Mouse (Mus musculus): Measurements from ENCODE around the gene Hnrnph3. TPM values are rescaled to one million over a fixed set of nuclear protein-coding genes. Genes with fewer than 3 reads are reported as not detected.
A peak's percentile ranks its signal among the peaks of the same experiment; 100 is the strongest.

Gene Hnrnph3
- polyA plus RNA-seq (2015; fragmentation: Nextera tagmentation; extraction: Ambion mirVana) = 140 and 167 TPM in 2 replicates

GRCm38 (mm10) chr10:63023749-63024579, at the start of gene Hnrnph3, which contains the start of gene Pbld2:
Hnrnph3 (minus strand) TSS chr10:63024217.
Pbld2 (plus strand) TSS chr10:63024315.
- Histone ChIP-seq H3K4me3 (ENCODE audit: low read depth, low read length) (peak within 1 kb of the TSS; percentile 96), H3K27me3 (ENCODE audit: control insufficient read depth, insufficient read depth, low read depth, low read length) (no peaks in the 10 kb centered on the region), H3K9me3 (replicated peaks; ENCODE audit: control insufficient read depth, low read length, poor library complexity, severe bottlenecking) (no peaks in the 10 kb centered on the region), H3K9ac (ENCODE audit: low read depth, low read length) (peak within 1 kb of the TSS; percentile 98), H3K4me2 (ENCODE audit: low read length) (peak within 1 kb of the TSS; percentile 74), H3K4me1 (ENCODE audit: control insufficient read depth, insufficient read depth, low read length) (peaks cover 58% of the 10 kb centered on the region), H3K27ac (ENCODE audit: low read length) (peak within 1 kb of the TSS; percentile 100), H3K36me3 (ENCODE audit: control insufficient read depth, insufficient read depth, low read length) (no peaks in the 10 kb centered on the region)
- ATAC-seq = peak; percentile 93
- under 1% methylated on average over 64 of the region's 69 CpGs for WGBS

DNA sequence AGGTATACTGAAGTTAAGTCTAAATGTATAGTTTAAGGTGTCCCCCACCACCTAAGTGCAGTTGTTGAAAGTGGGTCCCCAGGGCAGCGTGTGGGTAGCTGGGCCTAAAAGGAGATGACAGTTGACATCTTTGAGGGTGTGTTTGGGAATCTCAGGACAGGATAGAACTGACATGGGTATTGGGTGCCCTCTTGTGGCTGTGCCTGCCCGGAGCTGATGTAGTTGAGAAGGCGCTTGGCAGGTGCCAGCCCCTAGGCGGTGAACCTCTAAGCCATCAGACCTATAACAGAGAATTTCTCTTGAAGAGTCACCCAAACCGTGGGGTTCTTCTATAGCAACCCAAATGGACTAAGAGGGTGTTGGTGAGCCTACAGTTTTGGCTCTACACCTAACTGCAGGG, 42.0 kb upstream of the Hnrnph3 start:
- WGBS = 5% methylated on average over 5 of the region's 5 CpGs
- H3K9ac ChIP-seq (ENCODE audit: low read depth, low read length) = no peak overlapping the region
- ATAC-seq = peak; percentile 84

DNA sequence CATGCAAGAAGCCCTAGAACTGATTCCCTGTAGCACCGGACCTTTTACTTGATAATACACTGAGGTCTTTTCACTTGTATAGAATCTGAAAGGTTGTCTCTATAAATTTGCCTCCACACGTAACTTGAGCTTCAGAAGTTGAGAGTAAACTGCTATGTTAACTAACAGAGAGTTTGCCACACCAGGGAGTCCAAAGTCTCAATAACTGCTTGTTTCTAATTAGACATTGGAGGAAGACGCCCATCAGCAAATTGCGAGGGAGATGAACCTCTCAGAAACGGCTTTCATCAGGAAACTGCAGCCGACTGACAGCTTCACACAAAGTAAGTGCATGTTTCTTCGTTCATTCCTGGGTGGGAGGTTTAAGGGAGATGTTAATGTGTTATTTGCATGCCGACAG, 41.5 kb upstream of the Hnrnph3 start:
- Histone ChIP-seq H3K4me2 (ENCODE audit: low read length) (no peak overlapping the region), H3K36me3 (ENCODE audit: control insufficient read depth, insufficient read depth, low read length) (no peaks in the 10 kb centered on the region), H3K9me3 (replicated peaks; ENCODE audit: control insufficient read depth, low read length, poor library complexity, severe bottlenecking) (0 out of 2 replicates have a peak, but pooled peaks cover 2% of the 10 kb centered on the region), H3K9ac (ENCODE audit: low read depth, low read length) (no peak overlapping the region), H3K27me3 (ENCODE audit: control insufficient read depth, insufficient read depth, low read depth, low read length) (no peaks in the 10 kb centered on the region), H3K4me1 (ENCODE audit: control insufficient read depth, insufficient read depth, low read length) (no peaks in the 10 kb centered on the region), H3K27ac (ENCODE audit: low read length) (no peak overlapping the region), H3K4me3 (ENCODE audit: low read depth, low read length) (no peak overlapping the region)
- no peak for ATAC-seq
- 64% methylated on average over 8 of the region's 8 CpGs for WGBS

More for the DNA sequence above, 42.0 kb upstream of the Hnrnph3 start:
- no peaks in the 10 kb centered on the region for H3K4me1 ChIP-seq (ENCODE audit: control insufficient read depth, insufficient read depth, low read length)
- no peaks in the 10 kb centered on the region for H3K27me3 ChIP-seq (ENCODE audit: control insufficient read depth, insufficient read depth, low read depth, low read length)
- H3K4me2 ChIP-seq (ENCODE audit: low read length) = no peak overlapping the region
- no peak overlapping the region for H3K4me3 ChIP-seq (ENCODE audit: low read depth, low read length)
- H3K27ac ChIP-seq (ENCODE audit: low read length) = no peak overlapping the region
- no peaks in the 10 kb centered on the region for H3K36me3 ChIP-seq (ENCODE audit: control insufficient read depth, insufficient read depth, low read length)
- H3K9me3 ChIP-seq (replicated peaks; ENCODE audit: control insufficient read depth, low read length, poor library complexity, severe bottlenecking) = 0 out of 2 replicates have a peak, but pooled peaks cover 2% of the 10 kb centered on the region

DNA sequence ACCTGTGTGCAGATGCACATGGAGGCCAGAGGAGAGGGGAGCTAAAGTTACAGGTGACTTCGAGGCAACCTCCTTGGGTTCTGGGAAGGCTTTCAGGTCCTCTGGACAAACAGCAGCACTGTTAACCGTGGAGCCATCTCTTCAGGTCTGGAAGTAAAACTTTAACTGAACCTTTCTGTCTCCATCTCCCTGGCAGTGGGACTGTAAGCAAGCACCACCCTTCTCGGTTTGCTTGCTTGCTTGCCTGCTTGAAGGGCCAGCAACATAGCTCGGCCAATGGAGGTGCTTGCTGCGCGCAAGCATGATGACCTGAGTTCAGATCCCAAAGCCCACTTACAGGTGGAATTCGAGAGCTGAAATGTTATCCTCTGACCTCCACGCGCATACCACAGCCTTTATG, 40.5 kb upstream of the Hnrnph3 start:
- Histone ChIP-seq H3K9me3 (replicated peaks; ENCODE audit: control insufficient read depth, low read length, poor library complexity, severe bottlenecking) (0 out of 2 replicates have a peak, but pooled peaks cover 1% of the 10 kb centered on the region), H3K4me2 (ENCODE audit: low read length) (no peak overlapping the region), H3K27me3 (ENCODE audit: control insufficient read depth, insufficient read depth, low read depth, low read length) (no peaks in the 10 kb centered on the region), H3K9ac (ENCODE audit: low read depth, low read length) (no peak overlapping the region), H3K4me1 (ENCODE audit: control insufficient read depth, insufficient read depth, low read length) (no peaks in the 10 kb centered on the region), H3K36me3 (ENCODE audit: control insufficient read depth, insufficient read depth, low read length) (no peaks in the 10 kb centered on the region), H3K27ac (ENCODE audit: low read length) (no peak overlapping the region), H3K4me3 (ENCODE audit: low read depth, low read length) (no peak overlapping the region)
- 91% methylated on average over 9 of the region's 9 CpGs for WGBS
- ATAC-seq = no peak

DNA sequence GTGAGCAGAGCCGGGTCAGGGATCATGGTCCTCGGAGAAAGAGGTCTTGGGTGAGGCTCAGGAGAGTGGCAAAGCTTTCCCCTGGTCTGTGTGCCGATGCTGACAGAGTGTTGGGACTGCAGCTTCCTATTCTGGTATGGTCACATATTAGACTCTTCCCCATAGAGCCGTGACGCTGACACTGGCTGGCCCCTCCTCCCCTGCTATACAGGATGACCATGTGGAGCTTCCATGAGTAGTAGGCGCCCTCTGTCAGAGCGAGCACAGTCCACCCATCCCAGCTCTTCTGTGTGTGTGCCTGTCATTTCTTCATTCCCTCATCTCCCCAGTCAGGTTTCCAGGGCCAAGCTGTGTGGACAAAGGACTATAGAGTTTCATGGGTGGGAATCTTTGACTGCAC, 39.3 kb upstream of the Hnrnph3 start:
- Histone ChIP-seq H3K4me1 (ENCODE audit: control insufficient read depth, insufficient read depth, low read length) (no peaks in the 10 kb centered on the region), H3K4me2 (ENCODE audit: low read length) (no peak overlapping the region), H3K9me3 (replicated peaks; ENCODE audit: control insufficient read depth, low read length, poor library complexity, severe bottlenecking) (no peaks in the 10 kb centered on the region), H3K9ac (ENCODE audit: low read depth, low read length) (no peak overlapping the region), H3K27me3 (ENCODE audit: control insufficient read depth, insufficient read depth, low read depth, low read length) (no peaks in the 10 kb centered on the region), H3K27ac (ENCODE audit: low read length) (no peak overlapping the region), H3K4me3 (ENCODE audit: low read depth, low read length) (no peak overlapping the region), H3K36me3 (ENCODE audit: control insufficient read depth, insufficient read depth, low read length) (no peaks in the 10 kb centered on the region)
- no peak for ATAC-seq
- 68% methylated on average over 7 of the region's 7 CpGs for WGBS

GRCm38 (mm10) chr10:63062696-63063095, 38.7 kb upstream of the Hnrnph3 start:
- no peaks in the 10 kb centered on the region for H3K9me3 ChIP-seq (replicated peaks; ENCODE audit: control insufficient read depth, low read length, poor library complexity, severe bottlenecking)
- H3K27ac ChIP-seq (ENCODE audit: low read length) = no peak overlapping the region
- no peak overlapping the region for H3K9ac ChIP-seq (ENCODE audit: low read depth, low read length)
- H3K27me3 ChIP-seq (ENCODE audit: control insufficient read depth, insufficient read depth, low read depth, low read length) = no peaks in the 10 kb centered on the region
- H3K4me1 ChIP-seq (ENCODE audit: control insufficient read depth, insufficient read depth, low read length) = no peaks in the 10 kb centered on the region
- no peak for ATAC-seq
- no peaks in the 10 kb centered on the region for H3K36me3 ChIP-seq (ENCODE audit: control insufficient read depth, insufficient read depth, low read length)
- no peak overlapping the region for H3K4me3 ChIP-seq (ENCODE audit: low read depth, low read length)
- H3K4me2 ChIP-seq (ENCODE audit: low read length) = no peak overlapping the region
- 89% methylated on average over 5 of the region's 5 CpGs for WGBS

GRCm38 (mm10) chr10:63061266-63061665, 37.2 kb upstream of the Hnrnph3 start:
- Histone ChIP-seq H3K9ac (ENCODE audit: low read depth, low read length) (no peak overlapping the region), H3K9me3 (replicated peaks; ENCODE audit: control insufficient read depth, low read length, poor library complexity, severe bottlenecking) (no peaks in the 10 kb centered on the region), H3K4me2 (ENCODE audit: low read length) (no peak overlapping the region), H3K4me3 (ENCODE audit: low read depth, low read length) (no peak overlapping the region), H3K4me1 (ENCODE audit: control insufficient read depth, insufficient read depth, low read length) (no peaks in the 10 kb centered on the region), H3K27me3 (ENCODE audit: control insufficient read depth, insufficient read depth, low read depth, low read length) (no peaks in the 10 kb centered on the region), H3K36me3 (ENCODE audit: control insufficient read depth, insufficient read depth, low read length) (no peaks in the 10 kb centered on the region), H3K27ac (ENCODE audit: low read length) (no peak overlapping the region)
- WGBS = 71% methylated on average over 12 of the region's 12 CpGs
- no peak for ATAC-seq

- no peaks in the 10 kb centered on the region for H3K4me1 ChIP-seq (ENCODE audit: control insufficient read depth, insufficient read depth, low read length)
- ATAC-seq = no peak
- H3K36me3 ChIP-seq (ENCODE audit: control insufficient read depth, insufficient read depth, low read length) = no peaks in the 10 kb centered on the region
- H3K4me3 ChIP-seq (ENCODE audit: low read depth, low read length) = no peak overlapping the region
- WGBS = 66% methylated on average over 11 of the region's 11 CpGs
- H3K4me2 ChIP-seq (ENCODE audit: low read length) = no peak overlapping the region
- H3K27me3 ChIP-seq (ENCODE audit: control insufficient read depth, insufficient read depth, low read depth, low read length) = no peaks in the 10 kb centered on the region
- no peak overlapping the region for H3K27ac ChIP-seq (ENCODE audit: low read length)
- H3K9me3 ChIP-seq (replicated peaks; ENCODE audit: control insufficient read depth, low read length, poor library complexity, severe bottlenecking) = no peaks in the 10 kb centered on the region
- no peak overlapping the region for H3K9ac ChIP-seq (ENCODE audit: low read depth, low read length)
These were observed 36.4 kb upstream of the Hnrnph3 start for GRCm38 (mm10) chr10:63060406-63060805.

GRCm38 (mm10) chr10:63059862-63060261, 35.8 kb upstream of the Hnrnph3 start, which contains the start of gene Pbld1:
Pbld1 (plus strand) TSS chr10:63060162.
- Histone ChIP-seq H3K4me2 (ENCODE audit: low read length) (no peak within 1 kb of the TSS), H3K4me1 (ENCODE audit: control insufficient read depth, insufficient read depth, low read length) (no peaks in the 10 kb centered on the region), H3K36me3 (ENCODE audit: control insufficient read depth, insufficient read depth, low read length) (no peaks in the 10 kb centered on the region), H3K27me3 (ENCODE audit: control insufficient read depth, insufficient read depth, low read depth, low read length) (no peaks in the 10 kb centered on the region), H3K9me3 (replicated peaks; ENCODE audit: control insufficient read depth, low read length, poor library complexity, severe bottlenecking) (no peaks in the 10 kb centered on the region), H3K27ac (ENCODE audit: low read length) (no peak within 1 kb of the TSS), H3K4me3 (ENCODE audit: low read depth, low read length) (no peak within 1 kb of the TSS), H3K9ac (ENCODE audit: low read depth, low read length) (no peak within 1 kb of the TSS)
- ATAC-seq = no peak
- 91% methylated on average over 2 of the region's 2 CpGs for WGBS
